Mouse (Mus musculus) natural killer cell, adult 2 months (primary cell): ENCODE measurements around the gene Bcl7b.

ENCODE experiments used
- DNase-seq, 2 experiments: peaks; one replicate each; pipeline ENCODE4 v3.0.0; 2022; ENCODE audit warnings: low spot score in 2 of 2

Bcl7b gene

DNA sequence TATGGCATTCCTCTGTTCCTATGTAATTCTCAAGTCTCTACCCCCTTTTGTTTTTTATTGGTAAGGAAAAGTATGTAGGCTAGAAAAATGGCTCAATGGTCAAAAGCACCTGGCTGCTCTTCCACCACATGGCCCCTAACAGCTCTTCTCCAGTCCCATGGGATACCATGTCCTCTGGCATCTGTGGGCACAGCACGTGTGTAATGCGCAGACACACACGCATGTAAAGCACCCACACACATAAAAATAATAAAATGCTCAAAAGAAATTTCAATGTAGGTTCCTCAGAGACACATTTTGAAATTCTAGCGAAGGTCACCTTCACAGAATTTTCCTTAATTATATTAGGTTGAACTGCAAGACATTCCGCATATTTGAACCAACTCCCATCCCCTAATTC, 1.4 kb downstream of the Bcl7b start:
- DNase-seq, result no peak

GRCm38 (mm10) chr5:135171688-135172220, 3.7 kb downstream of the Bcl7b start:
- DNase-seq, result no peak

- DNase-seq, result no peak
These were observed 4.9 kb downstream of the Bcl7b start for GRCm38 (mm10) chr5:135172986-135173385.

- no peak for DNase-seq
These were observed 7.0 kb downstream of the Bcl7b start for GRCm38 (mm10) chr5:135175086-135175485.

DNA sequence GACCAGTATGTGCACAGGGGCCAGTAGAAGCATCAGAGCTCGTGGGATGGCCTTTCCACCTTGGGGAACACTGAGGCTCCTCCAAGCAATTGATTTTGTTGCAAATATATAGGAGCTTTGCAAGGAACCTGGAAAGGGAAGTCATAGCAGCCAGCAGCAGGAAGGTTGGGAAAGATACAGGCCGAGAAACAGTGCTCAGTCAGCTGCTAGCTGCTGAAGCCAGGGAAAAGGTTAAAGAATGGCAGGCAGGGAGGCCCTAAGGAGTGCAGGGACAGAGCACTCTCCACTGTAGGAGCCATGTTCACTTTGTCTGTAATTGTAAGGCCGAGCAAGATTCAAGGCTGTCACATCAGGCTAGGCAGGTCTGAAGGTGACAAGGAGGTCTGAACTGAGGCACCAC, 10.4 kb downstream of the Bcl7b start:
- DNase-seq, result no peak

- DNase-seq, result no peak
These were observed 10.9 kb downstream of the Bcl7b start for GRCm38 (mm10) chr5:135178996-135179395.

GRCm38 (mm10) chr5:135179616-135180015, 11.5 kb downstream of the Bcl7b start:
- DNase-seq, result no peak

DNA sequence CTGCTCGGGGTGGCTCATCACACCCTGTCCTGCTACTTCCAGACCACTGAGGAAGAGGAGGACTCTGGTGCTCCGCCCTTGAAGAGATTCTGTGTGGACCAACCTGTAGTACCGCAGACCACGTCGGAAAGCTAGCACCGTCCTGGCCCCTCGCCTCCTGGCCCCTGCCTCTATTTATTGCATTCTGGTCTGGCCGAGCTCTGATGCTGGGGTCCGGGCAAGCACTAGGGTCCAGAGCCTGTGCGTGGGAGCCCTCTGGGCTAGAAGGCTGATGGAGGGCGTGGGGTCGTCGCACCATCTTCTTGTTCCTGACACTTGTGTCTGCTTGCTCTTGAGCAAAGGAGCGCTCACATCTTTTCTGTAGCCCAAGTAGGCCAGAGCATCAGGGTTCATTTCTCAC, 12.7 kb downstream of the Bcl7b start:
- DNase-seq, result no peak

- no peak for DNase-seq
These were observed 13.7 kb downstream of the Bcl7b start for GRCm38 (mm10) chr5:135181776-135182175.

- no peak for DNase-seq
These were observed 15.2 kb downstream of the Bcl7b start for GRCm38 (mm10) chr5:135183131-135183861.

- DNase-seq, result no peak
These were observed 16.9 kb downstream of the Bcl7b start for GRCm38 (mm10) chr5:135185016-135185415.

DNA sequence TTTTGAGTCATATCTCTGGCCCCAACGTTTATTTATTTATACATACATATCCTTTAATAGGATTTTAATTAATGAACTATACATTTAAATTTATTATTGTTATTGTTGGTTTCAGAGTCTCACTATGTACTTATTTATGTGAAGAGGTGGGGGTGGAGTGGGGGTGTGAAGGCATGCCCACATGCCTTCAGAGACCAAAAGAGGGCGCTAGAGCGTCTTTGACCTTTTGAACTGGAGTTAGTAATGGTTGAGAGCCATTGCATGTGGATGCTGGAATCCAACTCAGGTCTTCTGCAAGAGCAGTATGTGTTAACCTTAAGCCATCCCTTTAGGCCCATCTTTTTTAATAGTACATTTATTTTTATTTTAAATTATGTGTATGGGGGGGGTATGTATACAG, 17.5 kb downstream of the Bcl7b start:
- DNase-seq, result peak; percentile 49 to 51

DNA sequence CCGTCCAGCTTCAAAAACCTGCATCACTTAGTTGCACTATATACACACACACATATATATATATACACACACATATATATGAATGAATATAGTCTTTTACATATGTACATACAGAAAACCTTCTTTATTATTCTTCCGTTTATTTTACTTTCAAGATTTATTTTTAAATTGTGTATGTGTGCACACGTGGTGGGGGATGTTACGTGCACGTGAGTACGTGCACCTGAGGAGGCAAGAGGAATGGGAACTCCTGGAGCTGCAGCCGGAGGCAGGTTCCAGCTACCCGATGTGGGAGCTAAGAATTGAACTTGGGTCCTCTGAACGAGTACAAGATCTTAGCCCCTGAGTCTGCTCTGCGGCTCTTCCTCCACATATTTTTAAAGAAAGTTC, 18.1 kb downstream of the Bcl7b start:
- DNase-seq, result no peak

GRCm38 (mm10) chr5:135186621-135187348, 18.7 kb downstream of the Bcl7b start, which contains the start of gene Baz1b:
Gene Baz1b (plus strand): TSS chr5:135187264.
- DNase-seq, result peak; percentile 98 to 99

- DNase-seq, result peak in 1 of 2 experiments; percentile 13
These were observed 19.5 kb downstream of the Bcl7b start for GRCm38 (mm10) chr5:135187349-135188213.

GRCm38 (mm10) chr5:135188214-135188554, 20.1 kb downstream of the Bcl7b start:
- DNase-seq, result no peak

- no peak for DNase-seq
These were observed 21.4 kb downstream of the Bcl7b start for GRCm38 (mm10) chr5:135189281-135190022.

GRCm38 (mm10) chr5:135191620-135192019, 23.5 kb downstream of the Bcl7b start:
- DNase-seq, result peak; percentile 72 to 79

- DNase-seq, result no peak
These were observed 24.3 kb downstream of the Bcl7b start for GRCm38 (mm10) chr5:135192431-135192830.

DNA sequence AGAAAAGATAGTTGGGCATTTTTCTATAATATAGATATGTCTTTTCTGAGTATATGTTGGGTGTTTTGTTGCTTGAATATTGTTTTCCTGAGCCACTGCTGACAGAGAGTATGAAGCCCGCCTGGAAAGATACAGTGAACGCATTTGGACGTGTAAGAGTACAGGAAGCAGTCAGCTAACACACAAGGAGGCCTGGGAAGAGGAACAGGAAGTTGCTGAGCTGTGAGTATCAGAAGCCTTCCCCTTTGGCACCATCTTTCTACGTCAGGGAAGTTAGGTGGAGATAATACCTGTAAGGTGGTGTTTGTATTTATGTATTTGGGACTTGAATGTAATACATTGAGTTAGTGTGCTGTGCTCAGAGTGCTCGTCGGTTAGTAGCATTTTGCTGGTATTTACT, 28.3 kb downstream of the Bcl7b start:
- no peak for DNase-seq

GRCm38 (mm10) chr5:135202763-135203162, 34.7 kb downstream of the Bcl7b start:
- DNase-seq, result no peak
